Mouse (Mus musculus): ENCODE results near the gene Mrps15.

Mrps15 gene

DNA sequence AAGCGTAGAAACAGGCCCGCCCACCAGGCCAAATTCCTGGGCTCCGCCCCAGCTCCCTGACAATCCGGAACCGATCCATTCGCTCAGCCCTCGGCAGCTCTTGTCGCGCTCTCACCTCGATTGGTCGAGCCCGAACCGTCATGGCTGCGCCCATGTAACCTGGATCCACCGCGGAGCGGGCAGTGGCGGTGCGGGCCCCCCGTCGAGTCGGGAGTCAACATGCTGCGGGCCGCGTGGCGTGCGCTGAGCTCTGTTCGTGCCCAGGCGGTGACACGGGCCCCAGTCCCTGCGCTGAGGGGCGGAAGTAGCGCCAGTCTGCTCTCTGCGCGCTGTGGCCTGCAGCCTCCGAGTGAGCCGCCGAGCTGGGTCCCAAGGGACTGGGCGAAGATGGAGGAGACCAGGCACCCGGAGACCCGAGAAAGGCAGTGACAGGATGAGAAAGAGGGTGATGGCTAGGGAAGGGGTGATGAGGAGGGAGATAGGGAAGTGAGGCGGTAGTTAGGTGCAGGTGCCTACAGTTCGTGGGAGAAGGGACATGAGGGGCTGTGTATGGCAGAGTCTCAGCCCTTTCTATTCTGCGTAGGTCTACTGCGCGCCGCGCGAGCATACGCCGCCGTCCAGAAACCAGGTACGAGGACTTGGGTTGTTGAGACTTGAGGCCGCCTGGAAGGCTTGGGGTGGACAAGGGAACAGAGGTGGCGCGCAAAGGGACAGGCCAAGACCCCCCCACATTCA lies at the start of gene Mrps15:
TSS of gene Mrps15 (plus strand) at position 75 of the 735 bp plus-strand sequence.
- DNase-seq (ENCODE audit: low read depth): peak; percentile 97

DNA sequence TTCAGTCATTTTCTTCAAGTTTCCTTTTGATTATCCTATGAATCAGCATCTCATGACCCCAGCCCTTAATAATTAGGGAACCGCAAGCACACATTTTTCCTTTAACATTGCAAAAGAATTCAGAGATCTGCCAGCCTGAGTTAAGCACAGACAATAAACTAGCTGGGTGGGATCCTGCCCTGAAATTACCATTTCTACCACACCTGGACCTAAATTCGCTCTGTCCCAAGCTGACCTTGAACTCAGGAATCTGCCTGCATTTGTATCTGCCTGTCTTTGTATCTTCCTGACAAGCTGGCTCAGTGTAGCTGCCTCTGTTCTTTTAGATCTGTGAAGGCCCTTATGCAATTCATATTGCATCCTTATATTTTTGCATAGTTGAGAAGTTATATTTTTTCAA lies 48.9 kb upstream of the Mrps15 start:
- DNase-seq (ENCODE audit: low read depth): no peak

DNA sequence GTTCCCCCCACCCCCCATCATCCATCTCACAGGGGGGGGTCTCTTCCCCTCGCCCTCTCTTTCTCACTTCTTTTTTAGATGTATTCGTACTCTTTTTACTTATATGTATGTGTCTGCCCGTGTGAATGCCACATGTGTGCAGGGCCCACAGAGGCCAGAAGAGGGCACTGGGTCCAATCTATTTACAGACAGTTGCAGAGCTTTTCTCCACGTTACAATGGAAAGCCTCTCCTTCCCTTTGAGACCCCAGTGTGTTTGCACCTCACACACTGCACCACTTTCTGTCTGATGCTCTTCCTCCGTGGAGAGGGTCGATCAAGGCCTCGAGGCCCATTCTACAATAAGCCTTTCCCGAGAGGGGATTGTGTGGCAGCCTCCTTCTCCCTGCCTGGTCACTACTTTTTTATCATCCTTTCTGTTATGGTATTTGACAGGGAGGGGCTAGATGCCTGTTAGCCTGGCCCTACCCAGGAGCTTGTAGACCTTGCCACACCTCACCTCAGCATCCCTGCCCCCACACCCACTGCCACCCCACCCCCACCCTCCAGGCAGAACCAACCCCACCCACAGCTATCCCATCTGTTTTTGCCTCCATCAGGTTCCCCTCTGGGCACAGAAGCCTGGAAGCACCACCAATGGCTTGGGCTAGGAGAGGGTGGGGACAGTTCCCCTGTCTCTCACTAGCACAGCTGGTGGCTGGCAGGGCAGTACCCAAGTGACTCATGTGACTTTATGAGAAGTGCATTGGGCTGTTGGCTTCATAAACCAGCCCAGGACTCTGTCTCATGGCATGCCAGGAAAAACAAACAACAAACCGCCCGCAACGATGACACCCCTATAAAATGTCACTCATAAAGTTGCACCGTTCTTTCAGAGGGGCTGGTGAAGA lies 45.2 kb upstream of the Mrps15 start:
- no peak for DNase-seq (ENCODE audit: low read depth)

DNA sequence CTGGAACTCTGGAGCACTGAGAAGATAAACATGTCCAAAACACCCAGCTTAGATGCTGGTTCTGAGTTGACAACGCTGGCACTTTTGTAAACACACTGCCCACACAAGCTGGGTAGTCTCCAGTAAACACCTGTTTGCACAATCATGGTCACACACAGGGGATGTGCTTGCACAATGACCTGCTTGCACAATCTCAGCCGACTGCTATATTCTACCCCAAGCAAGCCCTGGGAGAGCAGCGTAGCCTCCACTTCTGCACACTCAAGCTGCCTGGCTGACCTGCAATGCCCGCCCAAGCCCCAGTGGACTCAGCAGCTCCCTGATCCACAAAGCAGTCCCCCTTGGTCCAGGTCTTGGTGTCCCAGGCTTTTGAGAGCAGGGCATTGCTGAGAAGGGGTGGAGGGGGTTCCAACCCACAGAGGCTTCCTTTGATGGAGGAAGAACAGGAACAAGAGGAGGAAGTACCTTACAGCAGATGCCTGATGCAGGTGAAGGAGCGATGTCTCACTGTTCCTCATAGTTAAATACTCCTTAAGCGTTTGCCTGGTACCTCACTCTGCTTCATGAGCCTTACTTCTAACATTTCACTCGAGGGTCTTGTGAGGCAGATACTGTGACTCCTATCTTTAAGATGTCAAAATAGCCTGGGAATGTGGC lies 28.9 kb upstream of the Mrps15 start:
- peak; percentile 11 for DNase-seq (ENCODE audit: low read depth)

DNA sequence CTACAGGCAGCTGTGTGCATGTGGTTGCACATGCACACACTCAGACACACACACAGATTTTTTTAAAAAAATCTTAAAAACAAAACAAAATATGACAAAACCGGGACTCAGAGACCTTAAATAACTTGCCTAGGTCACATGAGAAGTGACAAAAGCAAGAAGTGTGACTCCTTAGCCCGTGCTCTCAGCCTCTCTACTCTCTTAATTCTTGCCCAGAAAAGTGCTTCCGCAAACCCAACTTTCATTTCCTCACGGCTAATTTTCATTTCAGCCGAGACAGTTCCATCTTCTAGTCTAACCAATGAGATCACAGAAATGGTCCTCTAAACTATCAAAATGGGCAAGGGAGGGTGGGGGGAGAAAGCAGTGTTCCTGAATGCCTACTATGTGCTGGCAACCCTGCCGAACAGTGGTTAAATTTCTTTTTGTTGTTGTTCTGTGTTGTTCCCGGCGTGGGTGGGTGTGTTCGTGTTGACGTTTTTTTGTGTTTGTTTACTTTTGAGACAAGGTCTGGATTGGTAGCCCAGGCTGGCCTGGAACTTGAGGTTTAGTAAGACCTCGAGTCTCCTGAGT lies 27.7 kb upstream of the Mrps15 start:
- no peak for DNase-seq (ENCODE audit: low read depth)

DNA sequence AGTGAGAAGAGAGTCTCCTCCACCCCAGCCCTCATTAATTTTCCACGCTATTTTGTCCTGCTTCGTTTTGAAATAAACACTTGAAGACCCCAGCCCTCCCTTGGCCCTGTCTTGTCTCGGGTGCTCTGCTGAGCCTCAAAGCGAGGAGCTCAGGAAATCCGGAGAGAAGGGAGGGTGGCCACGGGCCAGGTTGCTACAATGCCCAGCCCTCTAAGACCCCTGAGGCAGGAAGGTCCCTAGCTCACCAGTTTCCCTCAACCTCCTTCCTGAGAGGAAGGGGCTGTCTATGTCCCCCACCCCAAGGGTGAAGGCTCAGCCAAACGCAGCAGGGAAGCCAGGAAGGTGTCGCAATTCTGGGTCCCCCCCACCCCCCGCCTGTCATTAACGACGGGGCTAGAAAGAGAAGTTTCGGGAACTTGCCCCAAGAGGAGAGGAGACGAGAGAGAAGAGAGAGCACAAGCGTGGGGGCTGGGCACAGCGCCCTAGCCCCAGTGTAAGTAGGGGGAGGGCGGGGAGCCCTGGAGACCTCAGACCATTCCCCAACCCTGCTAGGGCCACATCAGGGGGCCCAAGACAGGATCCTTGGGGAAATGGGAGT lies 22.3 kb upstream of the Mrps15 start, which contains the start of gene Csf3r:
TSS of gene Csf3r (plus strand) at position 248 of the 598 bp plus-strand sequence.
- no peak for DNase-seq (ENCODE audit: low read depth)

DNA sequence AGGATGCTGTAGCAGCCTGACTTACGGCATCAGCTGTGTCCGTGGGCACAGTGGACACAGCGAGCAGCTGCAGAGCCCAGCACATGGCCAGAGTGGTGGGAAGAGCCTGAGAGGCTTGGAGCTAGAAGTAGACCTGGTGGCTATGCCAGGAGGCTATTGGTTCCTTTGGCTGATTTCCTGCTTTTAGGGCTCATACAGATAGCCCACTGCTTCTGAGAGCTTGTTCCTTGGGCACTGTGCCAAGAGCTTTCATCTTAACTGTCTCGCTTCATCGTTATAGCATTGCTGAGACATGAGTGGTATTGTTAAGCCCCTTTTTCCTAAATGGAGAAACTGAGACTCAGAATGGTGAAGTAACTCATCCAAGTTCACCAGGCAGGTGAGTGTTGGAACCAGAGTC lies 20.9 kb upstream of the Mrps15 start:
- DNase-seq (ENCODE audit: low read depth): no peak

DNA sequence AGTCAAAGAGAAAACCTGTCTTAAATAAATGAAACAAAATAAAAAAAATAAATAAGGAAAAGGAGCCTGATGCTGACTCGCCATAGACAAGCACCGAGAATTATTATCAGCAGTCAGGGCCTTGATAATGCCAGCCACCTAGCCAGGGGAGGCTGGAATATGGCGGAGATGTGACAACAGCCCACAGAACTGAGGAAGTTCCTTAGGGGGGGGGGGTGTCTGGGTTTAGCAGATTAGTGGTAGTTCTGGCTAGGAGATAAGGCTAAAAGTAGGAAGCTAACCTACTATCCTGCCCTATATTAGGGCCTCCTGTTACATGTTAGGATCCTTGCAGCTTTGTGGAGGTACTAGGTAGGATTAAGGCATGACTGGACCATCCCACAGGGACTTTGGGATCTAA lies 18.7 kb upstream of the Mrps15 start:
- no peak for DNase-seq (ENCODE audit: low read depth)

DNA sequence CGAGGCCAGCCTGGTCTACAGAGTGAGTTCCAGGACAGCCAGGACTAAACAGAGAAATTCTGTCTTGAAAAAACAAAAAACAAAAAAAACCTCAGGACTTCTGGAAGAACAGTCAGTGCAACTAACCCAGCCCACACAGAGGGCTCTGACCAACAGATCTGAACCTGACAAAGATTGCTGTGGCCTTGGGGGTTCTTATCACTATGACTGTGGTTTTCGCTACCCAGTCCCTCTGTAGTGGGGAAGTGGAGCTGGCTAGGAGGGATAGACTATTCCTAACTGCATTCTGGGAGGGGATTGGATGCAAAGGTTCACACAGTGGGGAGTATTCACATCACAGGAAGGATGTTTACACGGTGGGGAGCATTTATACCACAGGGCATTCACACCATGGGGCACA lies 17.7 kb upstream of the Mrps15 start:
- no peak for DNase-seq (ENCODE audit: low read depth)

DNA sequence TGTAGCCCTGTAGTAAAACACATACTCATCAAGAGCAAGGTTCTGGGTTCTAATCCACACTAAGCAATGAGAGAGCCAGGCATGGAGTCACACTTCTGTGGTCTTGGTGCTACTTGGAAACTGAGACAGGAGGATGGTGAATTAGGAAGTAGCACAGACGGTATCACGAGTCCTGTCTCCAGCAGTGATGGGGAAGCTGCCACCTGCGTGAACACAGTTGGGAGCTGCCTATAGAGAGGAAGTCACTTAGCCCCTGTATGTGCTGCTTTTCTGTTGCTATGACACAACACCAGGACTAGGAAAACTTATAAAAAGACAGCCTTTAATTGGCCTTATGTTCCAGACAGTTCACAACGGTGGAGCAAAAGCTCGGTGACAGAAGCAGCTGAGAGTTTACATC lies 16.0 kb upstream of the Mrps15 start:
- no peak for DNase-seq (ENCODE audit: low read depth)

DNA sequence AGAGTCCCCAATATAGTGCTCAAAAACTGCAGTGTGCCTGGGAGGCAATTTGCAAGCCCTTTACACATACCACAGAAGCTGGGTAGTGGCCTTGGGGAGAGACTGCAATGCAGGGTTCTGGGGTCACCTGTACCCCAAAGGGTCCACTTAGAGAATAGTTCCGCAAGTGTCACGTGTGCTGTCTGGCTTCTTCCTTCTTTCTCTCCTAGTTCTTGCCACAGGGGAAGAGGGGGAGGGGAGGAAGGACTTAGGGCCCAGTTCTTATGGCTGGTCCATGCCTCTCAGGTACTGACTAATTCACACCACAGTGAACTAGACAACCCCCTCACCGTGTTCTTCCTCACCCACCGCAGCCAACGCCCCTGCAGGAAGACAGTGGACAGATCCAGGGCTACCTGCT lies 11.3 kb upstream of the Mrps15 start:
- DNase-seq (ENCODE audit: low read depth): no peak

DNA sequence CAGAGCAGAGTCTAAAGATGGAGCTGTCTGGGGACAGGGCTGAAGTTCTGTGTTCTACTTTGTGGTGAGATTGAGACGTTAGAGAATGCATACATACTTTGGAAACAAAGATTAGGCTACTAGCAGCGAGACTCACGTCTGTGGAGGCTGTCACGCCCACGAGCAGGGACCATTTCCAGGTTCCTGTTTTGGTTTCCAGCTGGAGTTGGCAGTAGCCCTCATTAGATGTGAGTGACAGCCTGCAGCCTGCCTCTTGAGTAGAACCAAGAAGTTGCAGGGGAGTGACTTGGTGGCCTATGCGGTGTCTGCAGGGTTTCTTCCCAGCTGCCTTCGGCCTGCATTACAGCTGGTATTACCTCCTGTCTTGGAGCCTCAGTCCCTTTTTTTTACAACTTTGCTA lies 4.9 kb downstream of the Mrps15 start:
- no peak for DNase-seq (ENCODE audit: low read depth)

DNA sequence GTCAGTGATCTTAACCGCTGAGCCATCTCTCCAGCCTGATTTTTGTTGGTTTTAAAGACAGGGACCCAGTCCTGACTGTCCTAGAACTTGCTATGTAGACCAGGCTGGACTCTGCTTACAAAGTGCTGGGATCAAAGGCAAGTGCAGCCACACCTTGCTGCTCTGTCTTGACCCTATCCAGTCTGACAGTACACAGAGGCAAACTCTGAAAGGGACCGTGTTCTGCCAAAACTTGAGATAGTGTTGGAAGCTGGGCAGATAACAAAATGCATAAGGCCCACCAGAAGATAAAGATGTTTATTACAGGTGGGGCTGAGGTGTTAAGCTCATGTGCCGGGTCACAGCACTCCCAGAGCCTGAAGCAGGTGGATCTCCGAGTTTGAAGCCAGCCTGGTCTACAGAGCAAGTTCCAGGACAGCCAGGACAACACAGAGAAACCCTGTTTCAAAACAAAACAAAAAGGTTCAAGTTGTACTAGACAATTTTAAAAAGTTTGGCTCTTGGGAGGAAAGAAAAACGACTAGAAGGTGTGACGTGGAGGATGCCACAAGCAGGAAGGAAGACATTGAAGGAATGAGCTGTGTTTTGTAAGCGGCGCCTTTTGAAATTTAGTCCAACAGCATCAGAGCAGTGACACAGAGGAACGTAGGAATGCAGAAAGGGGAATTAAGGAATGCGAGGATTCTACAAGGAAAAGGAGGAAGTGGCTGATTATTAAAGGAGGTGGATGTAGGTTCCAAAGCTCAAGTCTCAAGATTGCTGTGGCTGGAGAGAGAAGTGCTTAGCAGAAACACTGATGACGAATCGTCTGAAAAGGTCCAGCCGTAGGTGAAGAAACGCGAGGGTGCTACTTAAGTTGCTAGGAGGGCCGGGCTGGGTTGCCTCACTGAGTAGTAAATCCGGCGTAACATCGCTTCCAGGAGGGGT lies 10.7 kb downstream of the Mrps15 start:
- DNase-seq (ENCODE audit: low read depth): peak; percentile 42

DNA sequence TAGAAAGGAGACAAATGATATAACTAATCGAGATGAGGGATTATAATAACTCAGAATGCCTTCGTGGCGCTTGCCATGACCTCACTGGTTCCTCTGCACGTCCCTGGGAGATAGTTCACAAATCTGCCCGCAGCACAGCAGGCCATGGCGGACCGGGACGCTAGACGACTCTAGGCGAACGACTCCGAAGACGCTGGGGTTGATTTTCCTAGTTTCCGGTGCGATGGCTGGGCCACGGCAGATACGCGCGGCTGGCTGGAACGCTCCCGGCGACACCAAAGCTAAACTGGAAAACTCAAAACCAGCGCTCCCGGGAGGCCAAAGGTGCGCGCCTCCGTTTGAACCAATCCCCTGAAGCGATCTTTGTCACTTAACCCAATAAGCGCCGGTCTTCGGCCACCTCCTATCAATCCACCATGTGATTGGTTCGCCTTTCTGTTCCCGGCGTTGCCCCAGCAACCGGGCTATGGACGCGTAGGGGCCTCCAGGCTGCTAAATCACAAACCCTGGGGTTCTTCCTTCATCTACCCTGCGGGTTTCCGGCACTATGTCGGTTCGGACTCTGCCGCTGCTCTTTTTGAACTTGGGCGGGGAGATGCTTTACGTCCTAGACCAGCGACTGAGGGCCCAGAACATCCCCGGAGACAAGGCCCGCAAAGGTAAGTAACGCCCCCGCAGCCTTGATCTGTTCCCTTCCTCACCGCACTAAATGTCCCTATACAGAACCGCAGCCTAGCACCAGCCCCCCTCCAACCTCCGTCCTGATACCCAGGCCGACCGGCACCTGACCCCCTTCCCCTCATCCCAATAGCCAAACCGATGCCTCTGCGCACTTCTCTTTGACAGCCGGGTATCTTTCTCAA lies 11.6 kb downstream of the Mrps15 start, which contains the start of gene Oscp1:
TSS of gene Oscp1 (plus strand) at position 432 of the 863 bp plus-strand sequence.
- DNase-seq (ENCODE audit: low read depth): peak; percentile 97

DNA sequence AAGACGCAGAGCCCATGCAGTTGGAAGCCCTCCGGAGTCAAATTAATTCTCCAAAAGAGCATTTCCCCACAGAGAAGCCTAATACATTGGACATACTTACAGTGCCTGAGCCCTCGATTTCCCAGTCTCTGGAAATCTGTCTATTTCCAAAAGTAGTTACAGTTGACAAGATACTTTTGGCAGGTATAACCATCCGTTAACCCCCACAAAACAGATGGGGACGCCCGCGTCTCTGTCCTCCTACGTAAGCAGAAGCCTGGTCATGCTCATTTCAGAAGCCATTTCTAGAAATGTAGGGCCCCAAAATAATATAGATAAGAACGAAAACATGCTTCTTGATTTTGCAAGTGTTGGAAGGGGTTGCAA lies 12.3 kb downstream of the Mrps15 start:
- DNase-seq (ENCODE audit: low read depth): no peak

DNA sequence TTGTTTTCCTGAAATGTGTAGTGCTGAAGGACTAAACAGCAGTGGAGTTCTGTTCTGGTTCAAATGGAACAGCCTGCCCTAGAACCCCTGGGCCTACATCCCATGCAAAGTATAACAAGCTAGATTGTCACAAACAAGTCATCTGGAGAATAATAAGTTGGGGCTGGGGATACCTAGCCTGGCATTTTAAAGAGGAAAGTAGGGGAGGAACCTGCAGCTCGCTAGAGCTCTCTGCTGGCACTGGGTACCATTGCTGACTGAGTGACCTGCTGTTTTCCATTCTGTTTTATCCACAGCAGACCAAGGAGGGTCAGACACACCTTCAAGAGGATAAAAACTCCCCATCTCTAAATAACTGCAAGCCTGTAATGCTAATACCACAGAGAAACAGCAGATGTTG lies 16.1 kb downstream of the Mrps15 start:
- DNase-seq (ENCODE audit: low read depth): peak; percentile 79

DNA sequence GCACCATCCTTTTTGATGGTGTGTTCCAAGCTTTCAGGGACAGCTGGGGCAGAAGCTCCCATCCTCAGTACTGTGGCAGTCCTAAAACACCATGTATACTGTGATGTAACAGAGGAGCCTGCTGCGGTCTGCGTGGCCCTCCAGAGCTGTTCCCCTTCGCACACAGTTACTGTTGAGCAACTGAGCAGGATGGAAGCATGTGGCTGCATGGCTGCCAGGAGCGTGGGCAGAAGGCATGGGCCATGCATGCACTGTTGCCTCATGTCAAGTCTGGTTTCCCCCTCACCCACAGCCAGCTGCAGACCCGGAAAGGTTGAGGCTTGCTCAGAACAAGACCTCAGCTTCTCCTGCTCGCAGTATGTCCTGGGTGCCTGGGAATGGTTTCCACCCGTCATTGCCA lies 18.5 kb downstream of the Mrps15 start:
- no peak for DNase-seq (ENCODE audit: low read depth)

DNA sequence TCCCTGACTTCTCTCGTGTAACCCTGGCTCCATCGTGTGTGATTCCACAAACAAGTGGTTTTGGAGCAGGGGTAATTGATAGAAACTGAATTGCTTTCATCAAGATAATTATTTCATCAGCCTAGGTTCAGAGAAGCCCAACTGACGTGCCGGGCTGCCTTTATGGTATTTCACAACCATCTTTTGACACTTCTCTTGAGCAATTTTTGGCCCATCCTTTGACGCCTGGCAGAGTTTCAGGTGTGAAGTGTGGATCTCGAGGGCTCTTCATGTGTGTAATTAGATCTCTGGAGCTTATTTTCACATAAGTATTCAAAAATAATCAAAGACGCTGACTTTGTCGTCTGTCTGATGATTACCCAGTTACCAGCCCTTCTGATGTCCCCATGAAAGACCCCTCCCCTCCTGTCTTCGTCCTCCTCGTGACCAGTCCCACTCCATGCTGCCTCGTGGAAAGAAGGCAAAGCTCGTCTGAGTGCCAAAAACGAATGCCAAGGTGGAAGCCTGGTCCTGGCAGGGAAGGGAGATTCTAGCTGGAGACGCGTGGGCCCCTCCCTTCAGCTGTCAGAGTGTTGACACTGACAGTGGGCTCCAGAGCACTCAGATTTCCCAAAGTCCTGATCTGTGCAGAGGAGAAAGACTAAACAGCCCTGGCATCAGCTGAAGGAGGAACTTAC lies 20.8 kb downstream of the Mrps15 start:
- peak; percentile 64 for DNase-seq (ENCODE audit: low read depth)

DNA sequence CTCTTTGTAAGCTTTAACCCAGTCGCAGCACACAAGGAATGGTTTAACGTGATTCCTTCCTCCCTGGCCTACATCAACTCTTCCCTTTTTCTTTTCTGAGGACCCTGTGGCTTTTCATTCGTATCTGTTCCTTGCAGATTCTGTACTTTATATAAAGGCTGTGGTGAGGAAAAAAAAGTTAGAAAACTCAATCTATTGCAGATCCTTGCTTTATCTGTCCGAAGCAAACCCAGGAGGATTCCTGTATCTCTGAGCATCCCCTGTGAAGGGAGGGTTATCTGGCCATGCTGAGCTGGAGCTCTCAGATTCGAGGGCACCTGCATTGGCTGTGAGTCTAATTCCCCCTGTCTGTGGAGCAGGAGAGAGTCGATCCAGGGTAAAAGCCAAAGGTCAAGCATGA lies 22.1 kb downstream of the Mrps15 start:
- DNase-seq (ENCODE audit: low read depth): no peak
